Mouse (Mus musculus) liver, adult (tissue): ENCODE measurements around the gene Bex6.

Source experiments
- GATA4 ChIP-seq: IDR thresholded peaks from 2 replicates; pipeline ENCODE4 v1.6.1; 2014; ENCODE audit warnings: mild to moderate bottlenecking, low read length; ENCODE audit not compliant: insufficient replicate concordance

The Bex6 gene

DNA sequence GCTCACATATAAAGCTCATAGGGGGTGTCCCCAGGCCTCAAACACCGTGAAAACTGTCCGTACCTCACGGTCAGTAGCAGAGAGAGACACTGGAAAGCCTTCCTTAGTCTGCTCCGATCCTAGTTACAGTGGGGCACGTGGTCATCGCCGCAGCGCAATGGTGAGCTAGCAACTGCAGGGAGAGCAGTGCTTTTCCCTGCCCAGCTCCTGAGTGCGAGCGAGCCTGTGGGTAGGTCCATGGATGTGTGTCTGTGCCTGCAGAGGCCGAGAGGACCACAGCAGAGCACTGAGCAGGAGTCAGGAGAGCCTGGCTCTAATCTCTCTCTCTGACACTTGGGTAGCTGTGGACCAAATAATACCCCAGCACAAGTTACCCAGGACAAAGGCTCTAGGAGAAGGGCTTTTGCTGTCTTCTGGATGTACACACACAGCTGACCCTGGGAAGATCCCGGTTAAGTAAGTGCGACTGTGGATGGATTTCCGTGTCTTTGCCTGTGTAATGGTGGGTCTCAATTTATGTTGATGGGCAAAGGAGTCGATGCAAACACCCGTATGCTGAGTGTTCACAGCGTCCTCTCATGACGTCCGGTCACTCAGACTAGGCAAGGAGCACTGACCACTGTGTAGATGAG is 15.1 kb upstream of the Bex6 start:
- no peak for TF ChIP-seq GATA4

DNA sequence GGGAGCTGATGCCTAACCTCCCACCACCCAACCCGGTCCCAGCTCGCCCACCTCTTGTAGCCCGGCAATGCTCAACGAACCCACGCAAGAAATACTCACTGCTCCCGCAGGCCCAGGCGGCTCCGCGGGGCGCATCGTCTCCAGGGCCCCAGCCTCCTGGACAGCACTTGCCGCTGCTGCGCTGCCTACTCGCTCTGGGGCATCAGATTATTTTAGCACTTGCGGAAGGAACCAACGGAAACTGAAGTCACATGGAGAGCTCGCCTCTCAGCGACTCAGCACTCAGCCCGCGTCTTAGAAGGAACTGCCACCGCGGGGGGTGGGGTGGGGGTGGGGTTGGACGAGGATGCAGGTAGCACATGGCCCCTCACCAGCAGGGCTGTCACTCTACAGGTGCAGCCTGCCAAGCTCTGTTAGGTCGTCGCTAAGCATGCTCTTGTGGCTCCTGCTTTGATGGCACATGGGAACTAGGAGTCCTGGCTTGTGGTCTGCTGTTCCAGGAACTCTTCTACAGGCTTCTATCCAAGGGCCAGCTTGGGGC is 14.3 kb upstream of the Bex6 start, which contains the start of gene Nrros:
Gene Nrros (minus strand): TSS at position 314 of the 541 bp plus-strand sequence.
- TF ChIP-seq GATA4, result no peak

DNA sequence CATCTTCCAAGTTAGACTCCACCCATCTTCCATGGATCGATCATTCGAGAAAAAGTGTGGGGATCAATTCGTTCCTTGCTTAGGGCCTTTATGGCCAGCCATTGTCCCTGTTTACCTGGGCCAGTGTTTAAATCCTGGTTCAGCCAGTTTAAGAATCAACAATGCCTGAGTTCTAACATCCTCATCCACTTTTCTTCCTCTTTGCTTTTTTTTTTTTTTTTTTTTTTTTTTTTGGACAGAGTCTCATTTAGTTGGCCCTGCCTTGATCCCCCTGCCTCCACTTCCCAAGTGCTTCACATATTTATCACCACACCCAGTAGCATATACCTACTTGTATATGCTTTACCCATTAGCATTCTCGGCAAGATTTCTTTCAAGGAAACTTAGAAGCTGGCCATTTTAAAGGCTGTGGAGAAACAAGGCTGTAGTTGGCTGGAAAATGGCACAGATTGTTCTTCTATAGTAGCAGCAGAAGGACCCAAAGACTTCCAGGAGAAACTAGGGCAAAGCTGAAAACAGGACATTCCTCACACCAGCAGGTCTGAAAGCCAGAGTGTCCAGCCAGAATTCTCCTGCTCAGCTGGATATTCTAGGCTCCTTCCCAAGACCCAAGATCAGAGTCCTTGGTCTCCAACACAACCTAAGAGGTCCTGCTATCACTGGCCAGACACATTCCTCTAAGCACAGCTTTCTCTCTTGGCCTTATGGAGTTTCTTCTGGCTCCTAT is 11.6 kb upstream of the Bex6 start:
- no peak for TF ChIP-seq GATA4

GRCm38 (mm10) chr16:32171031-32171731 is 8.4 kb upstream of the Bex6 start:
- TF ChIP-seq GATA4, result no peak

- no peak for TF ChIP-seq GATA4
Measured at GRCm38 (mm10) chr16:32173401-32173800, 6.2 kb upstream of the Bex6 start.

DNA sequence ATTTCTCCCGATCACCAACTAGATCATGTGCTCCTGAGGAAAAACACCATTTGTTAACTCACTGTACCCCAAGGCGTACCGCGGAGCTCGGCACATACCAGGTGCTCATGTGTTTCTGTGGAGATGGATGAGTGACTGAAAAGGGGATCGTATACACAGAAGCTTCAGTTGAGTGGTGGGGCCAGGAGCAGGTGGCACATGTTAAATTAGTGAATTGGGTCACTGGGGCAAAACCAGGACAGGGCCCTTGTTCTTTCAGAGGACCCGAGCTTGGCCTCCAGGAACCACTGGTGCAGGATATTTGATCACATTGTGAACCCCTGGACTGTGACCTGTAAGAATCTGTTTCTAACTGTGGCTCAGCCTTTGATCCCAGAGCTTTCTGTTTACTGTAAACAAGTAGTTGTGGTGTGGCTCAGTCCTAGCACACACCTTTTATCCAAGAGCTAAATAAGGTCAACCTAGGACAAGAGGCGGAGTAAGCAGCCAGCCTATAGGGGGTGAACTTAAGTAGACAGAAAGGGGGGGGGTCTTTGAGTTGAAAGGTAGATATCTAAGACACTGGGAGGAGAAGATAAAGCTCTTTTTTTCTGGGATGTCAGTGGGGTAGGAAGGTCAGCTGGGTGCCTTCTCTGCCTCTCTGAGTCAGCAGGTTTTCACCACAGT is 5.2 kb upstream of the Bex6 start:
- TF ChIP-seq GATA4, result no peak

GRCm38 (mm10) chr16:32175029-32175428 is 4.6 kb upstream of the Bex6 start:
- TF ChIP-seq GATA4, result no peak

DNA sequence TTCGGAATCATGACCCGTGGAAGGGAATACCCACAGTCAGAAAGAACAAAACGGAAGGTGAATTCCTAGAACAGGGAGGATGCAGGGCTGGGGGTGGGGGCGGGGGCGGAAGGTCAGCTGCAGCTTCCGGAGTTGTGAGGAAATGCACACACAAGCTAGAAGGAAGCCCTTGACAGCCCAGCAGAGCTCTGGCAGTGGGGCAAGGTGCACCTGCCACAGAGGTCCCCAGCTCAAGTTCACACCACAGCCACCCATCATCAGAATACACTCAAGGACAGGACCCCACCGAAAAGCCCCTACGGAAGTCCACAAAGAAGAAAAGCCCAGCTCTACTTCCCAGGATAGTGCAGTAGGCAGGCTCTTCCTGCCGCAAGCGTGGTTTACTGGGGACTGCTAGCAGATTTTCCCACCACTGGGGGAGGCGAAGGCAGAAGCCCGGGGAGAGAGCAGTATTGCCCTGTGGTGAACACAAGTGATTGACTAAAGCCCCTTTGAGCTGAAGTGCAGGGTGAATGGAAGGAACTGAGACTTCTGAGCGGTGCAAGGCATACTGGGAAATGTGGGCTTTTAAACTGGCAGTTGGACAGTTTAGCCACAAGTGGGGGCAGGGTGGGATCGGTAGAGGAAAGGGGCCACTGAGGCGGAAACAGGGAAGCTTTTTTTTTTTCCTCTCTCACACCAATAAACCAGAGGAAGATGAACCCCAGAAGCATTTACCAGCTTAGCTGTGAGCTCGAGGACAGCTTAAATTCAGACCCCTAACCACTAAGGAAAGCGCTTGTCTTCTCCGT is 2.5 kb upstream of the Bex6 start:
- peak; percentile 15; the same call in 1 of the 2 replicates for TF ChIP-seq GATA4

- no peak for TF ChIP-seq GATA4
Measured at GRCm38 (mm10) chr16:32186056-32186455, 6.4 kb downstream of the Bex6 start.

GRCm38 (mm10) chr16:32189109-32189508 is 9.5 kb downstream of the Bex6 start:
- peak; percentile 19; the same call in 1 of the 2 replicates for TF ChIP-seq GATA4

DNA sequence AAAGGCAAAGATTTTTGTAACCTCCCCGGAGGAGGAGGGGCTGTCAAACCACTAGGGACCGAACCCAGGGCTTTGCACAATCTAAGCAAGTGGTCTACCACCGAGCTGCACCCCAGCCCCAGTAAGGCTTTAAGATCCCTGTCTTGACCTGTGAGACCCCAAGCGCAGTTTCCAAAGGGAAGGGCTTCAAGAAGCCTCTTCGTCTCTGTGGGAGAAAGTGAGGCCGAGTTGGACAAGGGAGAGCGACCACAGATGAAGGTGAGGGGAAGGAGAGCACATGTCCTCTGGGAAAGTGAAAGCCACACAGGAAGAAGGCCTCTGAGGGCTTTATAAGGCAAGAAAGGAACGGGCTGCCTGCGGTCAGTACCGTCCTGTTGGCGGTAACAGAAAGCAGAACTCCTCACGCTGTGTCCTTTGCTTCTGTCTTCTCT is 10.4 kb downstream of the Bex6 start:
- no peak for TF ChIP-seq GATA4

DNA sequence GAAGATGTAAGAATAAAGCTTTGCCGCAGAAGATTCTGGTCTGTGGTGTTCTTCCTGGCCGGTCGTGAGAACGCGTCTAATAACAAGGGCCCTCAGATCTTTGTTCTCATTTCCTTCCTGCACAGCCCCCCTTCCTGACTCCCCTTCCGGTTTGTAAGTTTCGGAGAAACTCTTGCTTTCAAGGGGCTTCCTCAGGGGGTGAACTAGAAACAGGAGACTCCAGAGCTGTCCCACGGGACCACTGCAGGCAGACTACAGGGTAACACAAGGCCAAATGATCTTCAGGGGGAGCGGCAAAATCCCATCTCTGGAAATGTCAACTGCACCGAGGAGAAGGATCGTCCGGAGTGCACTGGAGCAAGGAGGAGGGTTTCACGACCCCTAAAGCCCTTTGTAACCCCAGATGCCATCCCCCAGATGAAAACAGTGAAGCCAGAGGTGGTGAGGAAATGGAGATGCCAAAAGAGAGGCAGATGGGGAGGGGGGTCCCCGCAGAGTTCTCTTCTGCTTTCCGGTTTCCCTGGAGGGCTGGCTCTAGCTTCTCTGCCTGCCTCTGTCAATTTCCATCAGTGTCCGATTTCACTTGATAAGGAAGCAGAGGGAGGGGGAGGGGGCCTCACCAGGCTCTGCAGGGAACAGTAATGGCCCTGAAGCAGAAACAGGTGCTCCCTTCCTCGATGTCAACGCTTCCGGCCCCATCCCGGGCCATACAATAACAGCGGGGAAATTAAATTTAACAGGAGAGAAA is 20.8 kb downstream of the Bex6 start:
- no peak for TF ChIP-seq GATA4

GRCm38 (mm10) chr16:32201004-32201325 is 21.3 kb downstream of the Bex6 start:
- no peak; the same call in 1 of the 2 replicates for TF ChIP-seq GATA4

- no peak for TF ChIP-seq GATA4
Measured at GRCm38 (mm10) chr16:32202681-32203080, 23.1 kb downstream of the Bex6 start.
